Mouse (Mus musculus) spleen, adult 2 months (tissue): ENCODE results near the gene Zfp688. TPM values are rescaled to one million over a fixed set of nuclear protein-coding genes. Genes with fewer than 3 reads are reported as not detected.
"Not testable (repeated sequence)": the region's sequence is repeated elsewhere in the genome, so short reads cannot be mapped to it uniquely, and the experiment has no call there.

ENCODE experiments used
- DNase-seq, 2 experiments: peaks; one replicate each; pipeline versions ENCODE4 v3.0.0 to v3.0.0-alpha.2; 2012 to 2021; ENCODE audit warnings: low spot score in 2 of 2, low read depth in 1 of 2
- H3K27ac ChIP-seq: fragments of 200-500 bp; 2 replicates; pipeline ENCODE4 v1.5.1; 2012; ENCODE audit warnings: low read length, inconsistent platforms; ENCODE audit not compliant: insufficient read depth
- H3K27me3 ChIP-seq: fragments of 200-500 bp; 2 replicates; pipeline ENCODE4 v1.6.1; 2012; ENCODE audit warnings: mild to moderate bottlenecking, moderate library complexity, low read length, inconsistent platforms; ENCODE audit not compliant: control insufficient read depth, insufficient read depth
- H3K36me3 ChIP-seq: fragments of 200-500 bp; 2 replicates; pipeline ENCODE4 v1.6.1; 2012; ENCODE audit warnings: mild to moderate bottlenecking, low read length, inconsistent platforms; ENCODE audit not compliant: control insufficient read depth, insufficient read depth
- H3K4me1 ChIP-seq: fragments of 200-500 bp; 2 replicates; pipeline ENCODE4 v1.6.1; 2011; ENCODE audit warnings: inconsistent platforms; ENCODE audit not compliant: control insufficient read depth, insufficient read depth, insufficient read length
- H3K4me3 ChIP-seq: fragments of 200-500 bp; 2 replicates; pipeline ENCODE4 v1.5.1; 2011; ENCODE audit warnings: mild to moderate bottlenecking, inconsistent platforms; ENCODE audit not compliant: insufficient read depth, insufficient read length; ENCODE audit errors: extremely low read depth
- CTCF ChIP-seq: fragments of 200-500 bp; IDR thresholded peaks from 2 replicates; pipeline ENCODE4 v1.5.1; 2011; ENCODE audit warnings: mild to moderate bottlenecking, inconsistent platforms; ENCODE audit not compliant: insufficient read depth, insufficient read length, insufficient replicate concordance; ENCODE audit errors: extremely low read depth
- POLR2A ChIP-seq: fragments of 200-500 bp; IDR thresholded peaks from 2 replicates; pipeline ENCODE4 v1.6.1; 2011; ENCODE audit warnings: low read depth, low read length, inconsistent platforms
- WGBS: fragments of 180-500 bp; shearing (Covaris S2); methylation state at CpG from one replicate; pipeline ENCODE4 v1.1.7; 2018; 5-methylcytosine and 5-hydroxymethylcytosine counted together
- polyA plus RNA-seq: library from polyadenylated mRNA; depleted of rRNA; stranded (reverse); fragments of >200 nt; gene quantifications from 2 replicates; pipeline ENCODE4 v1.2.3, GENCODE M21; 2012; rRNA removed

Zfp688 gene
- 24.9 and 35.9 TPM in 2 replicates for polyA plus RNA-seq

- Histone ChIP-seq H3K27me3 (no peaks in the 10 kb centered on the region), H3K4me3 (peak within 1 kb of the TSS; percentile 86), H3K36me3 (peaks cover 7% of the 10 kb centered on the region), H3K27ac (peak within 1 kb of the TSS; percentile 89), H3K4me1 (0 out of 2 replicates have a peak, but pooled peaks cover 3% of the 10 kb centered on the region)
- 3% methylated on average over 48 of the region's 48 CpGs for WGBS
- peak; percentile 83 to 97 for DNase-seq
- peak; percentile 88 for TF ChIP-seq POLR2A
- TF ChIP-seq CTCF, result no peak
These were observed at the start of gene Zfp688 for GRCm38 (mm10) chr7:127421388-127422191. Zfp688 (minus strand) TSS chr7:127422068.

GRCm38 (mm10) chr7:127471646-127472010, 49.8 kb upstream of the Zfp688 start:
- Histone ChIP-seq H3K4me3 (peak overlapping the region; percentile 88), H3K27me3 (no peaks in the 10 kb centered on the region), H3K4me1 (peaks cover 7% of the 10 kb centered on the region; the same call in 1 of the 2 replicates), H3K36me3 (peaks cover 32% of the 10 kb centered on the region), H3K27ac (peak overlapping the region; percentile 90)
- under 1% methylated on average over 24 of the region's 25 CpGs for WGBS
- peak in 1 of 2 experiments; percentile 51 for DNase-seq
- TF ChIP-seq CTCF, result no peak
- TF ChIP-seq POLR2A, result no peak

DNA sequence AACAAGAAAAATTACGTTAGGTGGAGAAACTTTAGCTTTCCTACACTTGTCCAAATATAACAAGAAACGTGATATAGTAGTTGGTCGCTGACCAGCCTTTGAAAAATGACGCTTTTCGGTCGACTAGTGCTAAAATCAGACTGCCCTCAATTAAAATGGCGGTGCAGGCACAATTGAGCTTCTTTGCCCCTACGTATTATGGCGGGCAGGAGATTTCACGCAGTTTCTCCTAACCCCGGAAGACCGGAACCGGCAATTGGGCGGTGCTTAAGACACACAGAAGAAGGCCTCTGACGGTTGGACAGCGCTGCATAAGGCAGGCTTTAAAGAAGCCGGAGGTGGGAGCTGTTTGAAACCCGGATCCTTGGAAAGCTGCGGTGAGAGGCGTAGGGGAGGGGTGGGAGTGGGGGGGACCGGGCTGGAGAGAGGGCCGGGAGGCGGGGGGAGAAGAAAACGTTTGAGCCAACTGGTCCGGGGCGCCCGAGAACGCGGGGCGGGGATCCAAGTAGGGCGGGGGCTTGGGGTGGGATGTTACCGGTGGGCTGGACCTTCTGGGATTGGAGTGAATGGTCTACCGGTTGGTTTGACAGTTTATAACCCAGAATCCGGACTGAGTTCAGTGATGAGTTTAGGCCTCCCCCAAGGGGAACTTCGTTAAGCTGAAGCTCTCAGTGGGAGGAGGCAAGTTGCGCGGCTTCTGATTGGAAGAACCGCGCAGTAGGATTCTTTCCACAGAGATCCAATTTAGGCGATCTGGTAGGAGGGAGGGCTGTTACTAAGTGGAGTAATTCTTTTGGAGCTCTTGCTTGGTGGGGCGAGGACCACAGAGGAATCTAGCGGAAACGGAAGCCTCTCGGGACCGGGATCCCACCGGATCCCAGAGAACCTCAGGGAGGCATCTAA, 49.1 kb upstream of the Zfp688 start:
- peaks cover 7% of the 10 kb centered on the region; the same call in 1 of the 2 replicates for H3K4me1 ChIP-seq
- DNase-seq, result peak; percentile 89 to 92
- H3K27ac ChIP-seq, result peak overlapping the region; percentile 90
- peak overlapping the region; percentile 88 for H3K4me3 ChIP-seq
- peak; percentile 34; the same call in 1 of the 2 replicates for TF ChIP-seq POLR2A
- no peak for TF ChIP-seq CTCF
- H3K36me3 ChIP-seq, result peaks cover 28% of the 10 kb centered on the region
- under 1% methylated on average over 46 of the region's 46 CpGs for WGBS
- no peaks in the 10 kb centered on the region for H3K27me3 ChIP-seq

GRCm38 (mm10) chr7:127470011-127470715, 48.3 kb upstream of the Zfp688 start:
- H3K36me3 ChIP-seq, result peaks cover 20% of the 10 kb centered on the region
- WGBS, result 10% methylated on average over 10 of the region's 10 CpGs
- peaks cover 7% of the 10 kb centered on the region; the same call in 1 of the 2 replicates for H3K4me1 ChIP-seq
- no peaks in the 10 kb centered on the region for H3K27me3 ChIP-seq
- no peak for DNase-seq
- TF ChIP-seq POLR2A (no peak), CTCF (no peak)
- H3K27ac ChIP-seq, result peak overlapping the region; percentile 13
- peak overlapping the region; percentile 88 for H3K4me3 ChIP-seq

DNA sequence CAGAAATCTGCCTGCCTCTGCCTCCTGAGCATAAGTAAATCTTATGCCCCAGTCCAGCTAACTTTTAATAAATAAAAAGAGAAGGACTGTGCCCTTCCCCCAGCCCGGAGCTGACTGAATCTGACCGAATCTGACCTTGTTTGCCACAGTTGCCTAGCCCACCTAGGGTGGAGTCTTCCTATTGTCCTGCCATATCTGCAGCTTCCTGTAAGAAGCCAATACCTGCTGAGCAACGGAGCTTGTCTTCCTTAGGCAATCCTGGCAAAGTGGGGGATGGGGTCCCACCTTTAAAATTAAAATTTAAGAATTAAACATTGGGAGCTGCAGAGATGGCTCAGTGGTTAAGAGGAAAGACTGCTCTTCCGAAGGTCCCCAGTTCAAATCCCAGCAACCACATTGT, 44.7 kb upstream of the Zfp688 start:
- Histone ChIP-seq H3K4me3 (no peak overlapping the region), H3K27ac (no peak overlapping the region), H3K4me1 (peaks cover 4% of the 10 kb centered on the region; the same call in 1 of the 2 replicates), H3K36me3 (peaks cover 4% of the 10 kb centered on the region), H3K27me3 (no peaks in the 10 kb centered on the region)
- no peak for DNase-seq
- 93% methylated on average over 4 of the region's 4 CpGs for WGBS
- TF ChIP-seq POLR2A, result no peak
- TF ChIP-seq CTCF, result no peak

DNA sequence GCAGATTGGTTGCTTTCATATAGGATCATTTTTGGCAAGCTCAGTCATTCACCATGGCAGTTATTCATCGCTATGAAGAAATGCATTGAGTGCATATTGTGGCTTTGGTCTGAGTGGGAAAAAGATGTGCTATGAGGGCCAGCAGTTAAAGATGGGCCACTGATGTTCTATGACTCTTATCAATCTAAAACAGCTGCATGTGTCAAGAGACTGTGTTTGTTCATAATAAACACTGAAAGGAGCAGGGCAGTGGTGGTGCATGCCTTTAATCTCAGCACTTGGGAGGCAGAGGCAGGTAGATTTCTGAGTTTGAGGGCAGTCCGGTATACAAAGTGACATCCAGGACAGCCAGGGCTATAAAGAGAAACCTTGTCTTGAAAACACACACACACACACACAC, 43.8 kb upstream of the Zfp688 start:
- H3K27me3 ChIP-seq, H3K4me3 ChIP-seq, H3K36me3 ChIP-seq, H3K4me1 ChIP-seq, H3K27ac ChIP-seq, DNase-seq: not testable (repeated sequence)
- WGBS, result 90% methylated on average over 2 of the region's 2 CpGs
